Mouse (Mus musculus) embryonic facial prominence, embryonic 14.5 days (tissue): ENCODE measurements around the gene Bcat2. TPM values are rescaled to one million over a fixed set of nuclear protein-coding genes. Genes with fewer than 3 reads are reported as not detected.
A peak's percentile ranks its signal among the peaks of the same experiment; 100 is the strongest.
"Not testable (repeated sequence)": the region's sequence is repeated elsewhere in the genome, so short reads cannot be mapped to it uniquely, and the experiment has no call there.

ENCODE experiments used
- ATAC-seq: fragments of 200-750 bp; cut with Nextera tagmentation; 2 replicates; pipeline ENCODE4 v1.8.0; 2017; ENCODE audit warnings: low read depth, moderate number of reproducible peaks, moderate TSS enrichment
- DNase-seq: peaks from one replicate; pipeline ENCODE4 v3.0.0-alpha.2; 2015; ENCODE audit warnings: low spot score
- H3K27ac ChIP-seq: fragments of 300-500 bp; sonication (generic); replicated peaks from 2 replicates; pipeline ENCODE4 v1.5.1; 2014; ENCODE audit warnings: low read depth, mild to moderate bottlenecking, low read length, moderate library complexity
- H3K27me3 ChIP-seq: fragments of 300-500 bp; sonication (generic); replicated peaks from 2 replicates; pipeline ENCODE4 v1.6.1; 2014; ENCODE audit warnings: low read length; ENCODE audit not compliant: control insufficient read depth, insufficient read depth
- H3K36me3 ChIP-seq: fragments of 300-500 bp; sonication (generic); 2 replicates; pipeline ENCODE4 v1.6.1; 2014; ENCODE audit warnings: low read length, mixed read lengths; ENCODE audit not compliant: control insufficient read depth, insufficient read depth
- H3K4me1 ChIP-seq: fragments of 300-500 bp; sonication (generic); 2 replicates; pipeline ENCODE4 v1.6.1; 2014; ENCODE audit warnings: antibody characterized with exemption, low read length; ENCODE audit not compliant: control insufficient read depth, insufficient read depth
- H3K4me2 ChIP-seq: fragments of 300-500 bp; sonication (generic); 2 replicates; pipeline ENCODE4 v1.6.1; 2014; ENCODE audit warnings: low read depth, mild to moderate bottlenecking, low read length, moderate library complexity, mixed read lengths
- H3K4me3 ChIP-seq: fragments of 300-500 bp; sonication (generic); 2 replicates; pipeline ENCODE4 v1.5.1; 2014; ENCODE audit warnings: low read depth, mild to moderate bottlenecking, low read length
- H3K9ac ChIP-seq: fragments of 300-500 bp; sonication (generic); 2 replicates; pipeline ENCODE4 v1.6.1; 2014; ENCODE audit warnings: low read depth, mild to moderate bottlenecking, low read length, moderate library complexity, mixed read lengths
- H3K9me3 ChIP-seq: fragments of 300-500 bp; sonication (generic); 2 replicates; pipeline ENCODE4 v1.6.1; 2016; ENCODE audit warnings: low read length; ENCODE audit not compliant: control insufficient read depth
- WGBS: fragments of 180-500 bp; shearing (Covaris S2); extraction: QIAGEN DNeasy Blood & Tissue Kit; methylation state at CpG from one replicate; pipeline ENCODE4 v1.1.7; 2014; 5-methylcytosine and 5-hydroxymethylcytosine counted together
- polyA plus RNA-seq: library from polyadenylated mRNA; unstranded; fragments of >200 nt; fragmentation: Nextera tagmentation; extraction: Ambion mirVana; gene quantifications from 2 replicates; pipeline ENCODE4 v1.2.1, GENCODE M21; 2014

The Bcat2 gene
- polyA plus RNA-seq, 1 experiment from 2014 or later: 50.1 TPM

GRCm38 (mm10) chr7:45525809-45526473 lies 44.0 kb upstream of the Bcat2 start, which contains the start of the genes Ppp1r15a and Plekha4:
Gene Ppp1r15a, minus strand, starts transcription at chr7:45526268.
Gene Plekha4, plus strand, starts transcription at chr7:45526330.
- Histone ChIP-seq H3K9me3 (no peaks in the 10 kb centered on the region), H3K4me1 (peaks cover 28% of the 10 kb centered on the region), H3K9ac (peak within 1 kb of the TSS; percentile 89), H3K27me3 (no peaks in the 10 kb centered on the region), H3K4me3 (peak within 1 kb of the TSS; percentile 77), H3K27ac (peak within 1 kb of the TSS; percentile 94), H3K4me2 (peak within 1 kb of the TSS; percentile 94), H3K36me3 (peaks cover 10% of the 10 kb centered on the region; the same call in 1 of the 2 replicates)
- WGBS: under 1% methylated on average over 52 of the region's 54 CpGs
- DNase-seq: peak; percentile 96
- peak; percentile 85 for ATAC-seq

GRCm38 (mm10) chr7:45526474-45527120 lies 43.4 kb upstream of the Bcat2 start:
- peak overlapping the region; percentile 77 for H3K4me3 ChIP-seq
- no peaks in the 10 kb centered on the region for H3K9me3 ChIP-seq
- H3K9ac ChIP-seq: peak overlapping the region; percentile 89
- H3K4me1 ChIP-seq: peaks cover 23% of the 10 kb centered on the region
- ATAC-seq (no peak), DNase-seq (no peak)
- peak overlapping the region; percentile 94 for H3K27ac ChIP-seq
- H3K27me3 ChIP-seq: no peaks in the 10 kb centered on the region
- H3K36me3 ChIP-seq: peaks cover 10% of the 10 kb centered on the region; the same call in 1 of the 2 replicates
- peak overlapping the region; percentile 94 for H3K4me2 ChIP-seq
- 23% methylated on average over 7 of the region's 7 CpGs for WGBS

- H3K27me3 ChIP-seq, H3K4me2 ChIP-seq, DNase-seq, ATAC-seq, H3K27ac ChIP-seq, H3K9me3 ChIP-seq, H3K4me3 ChIP-seq, H3K9ac ChIP-seq: not testable (repeated sequence)
- Histone ChIP-seq H3K36me3 (peaks cover 10% of the 10 kb centered on the region; the same call in 1 of the 2 replicates), H3K4me1 (peaks cover 23% of the 10 kb centered on the region)
- WGBS: 87% methylated on average over 6 of the region's 6 CpGs
Measured at GRCm38 (mm10) chr7:45527169-45527568, 42.8 kb upstream of the Bcat2 start.

GRCm38 (mm10) chr7:45529461-45529860 lies 40.5 kb upstream of the Bcat2 start:
- Histone ChIP-seq H3K27ac (no peak overlapping the region; the same call in 1 of the 2 replicates), H3K4me1 (peaks cover 22% of the 10 kb centered on the region), H3K9ac (no peak overlapping the region), H3K9me3 (no peaks in the 10 kb centered on the region), H3K4me3 (no peak overlapping the region), H3K4me2 (peak overlapping the region; percentile 25; the same call in 1 of the 2 replicates), H3K36me3 (no peaks in the 10 kb centered on the region), H3K27me3 (no peaks in the 10 kb centered on the region)
- DNase-seq: no peak
- ATAC-seq: no peak
- WGBS: 11% methylated on average over 6 of the region's 6 CpGs

- Histone ChIP-seq H3K27me3 (no peaks in the 10 kb centered on the region), H3K4me3 (no peak overlapping the region), H3K9ac (no peak overlapping the region), H3K4me2 (peak overlapping the region; percentile 25; the same call in 1 of the 2 replicates), H3K36me3 (no peaks in the 10 kb centered on the region), H3K27ac (peak overlapping the region; percentile 56), H3K9me3 (no peaks in the 10 kb centered on the region), H3K4me1 (peaks cover 11% of the 10 kb centered on the region; the same call in 1 of the 2 replicates)
- 0 out of 2 replicates have a peak, but pooled peaks have one; percentile 1 for ATAC-seq
- 62% methylated on average over 2 of the region's 2 CpGs for WGBS
- DNase-seq: no peak
Measured at GRCm38 (mm10) chr7:45530643-45531042, 39.3 kb upstream of the Bcat2 start.

- no peak for ATAC-seq
- no peak overlapping the region for H3K27ac ChIP-seq
- no peaks in the 10 kb centered on the region for H3K9me3 ChIP-seq
- peaks cover 5% of the 10 kb centered on the region for H3K4me1 ChIP-seq
- no peaks in the 10 kb centered on the region for H3K36me3 ChIP-seq
- H3K9ac ChIP-seq: no peak overlapping the region
- DNase-seq: no peak
- no peak overlapping the region for H3K4me3 ChIP-seq
- no peaks in the 10 kb centered on the region for H3K27me3 ChIP-seq
- 59% methylated on average over 1 of the region's 1 CpGs for WGBS
- H3K4me2 ChIP-seq: no peak overlapping the region
Measured at GRCm38 (mm10) chr7:45535676-45536075, 34.3 kb upstream of the Bcat2 start.

- Histone ChIP-seq H3K36me3 (no peaks in the 10 kb centered on the region), H3K9ac (peak overlapping the region; percentile 59; the same call in 1 of the 2 replicates), H3K4me2 (peak overlapping the region; percentile 81), H3K9me3 (no peaks in the 10 kb centered on the region), H3K4me1 (peaks cover 4% of the 10 kb centered on the region), H3K27me3 (no peaks in the 10 kb centered on the region), H3K27ac (no peak overlapping the region), H3K4me3 (peak overlapping the region; percentile 43)
- no peak for DNase-seq
- WGBS: 73% methylated on average over 10 of the region's 10 CpGs
- ATAC-seq: no peak
Measured at GRCm38 (mm10) chr7:45537602-45538001, 32.4 kb upstream of the Bcat2 start.

GRCm38 (mm10) chr7:45538163-45539041 lies 31.6 kb upstream of the Bcat2 start:
- DNase-seq: peak; percentile 83
- WGBS: 4% methylated on average over 24 of the region's 29 CpGs

More at GRCm38 (mm10) chr7:45538163-45539041, 31.6 kb upstream of the Bcat2 start:
- Histone ChIP-seq H3K9me3 (no peaks in the 10 kb centered on the region), H3K4me2 (peak overlapping the region; percentile 81), H3K27ac (no peak overlapping the region), H3K36me3 (no peaks in the 10 kb centered on the region), H3K27me3 (no peaks in the 10 kb centered on the region), H3K4me1 (peaks cover 4% of the 10 kb centered on the region), H3K9ac (peak overlapping the region; percentile 59), H3K4me3 (peak overlapping the region; percentile 43)
- ATAC-seq: peak; percentile 85
